Comparison of ENCODE assay signal across 27 mouse cellular contexts in genomic region chr7:37505096-37505495, GRCm38 (mm10).
DNase-seq lines count a peak whose midpoint lies in the region; ATAC-seq and TF ChIP-seq lines count a peak whose summit lies in the region.
"Had no signal": no experiment of that assay in that cellular context is flagged by ENCODE, and none has a peak within 500 bp of the region (broad histone marks: within the 10 kb centered on the region; RNA-seq: fewer than 3 reads in every experiment).

No protein-coding gene starts in this region.

- TF ChIP-seq CTCF in layer of hippocampus, adult 2 months (conservative IDR thresholded peaks at IDR 0.05), result no peak

- no peak overlapping the region for H3K4me3 ChIP-seq in hindbrain, embryonic 13.5 days
- H3K4me3 ChIP-seq in hindbrain, embryonic 12.5 days, result no peak overlapping the region
- H3K4me3 ChIP-seq in forebrain, embryonic 15.5 days, result no peak overlapping the region
- H3K4me3 ChIP-seq in hindbrain, embryonic 15.5 days, result no peak overlapping the region
- H3K4me3 ChIP-seq in neural tube, embryonic 14.5 days (ENCODE audit: low read depth, low read length), result no peak overlapping the region
- H3K4me3 ChIP-seq in layer of hippocampus, adult 2 months, result no peak overlapping the region
- H3K4me3 ChIP-seq: limb, embryonic 12.5 days; stomach, embryonic 15.5 days had no signal

- H3K4me1 ChIP-seq in hindbrain, embryonic 13.5 days (replicated peaks), result peaks cover 57% of the 10 kb centered on the region
- H3K4me1 ChIP-seq in hindbrain, embryonic 12.5 days, result peaks cover 40% of the 10 kb centered on the region
- H3K4me1 ChIP-seq in forebrain, embryonic 15.5 days, result peaks cover 33% of the 10 kb centered on the region
- H3K4me1 ChIP-seq in hindbrain, embryonic 15.5 days (replicated peaks), result peaks cover 36% of the 10 kb centered on the region
- H3K4me1 ChIP-seq in neural tube, embryonic 14.5 days (ENCODE audit: control insufficient read depth, insufficient read depth, low read length), result peaks cover 25% of the 10 kb centered on the region; the same call in 1 of the 2 replicates
- H3K4me1 ChIP-seq: stomach, embryonic 15.5 days had no signal

- H3K4me2 ChIP-seq in hindbrain, embryonic 13.5 days, result peak overlapping the region; percentile 13; the same call in 1 of the 2 replicates
- no peak overlapping the region for H3K4me2 ChIP-seq in hindbrain, embryonic 12.5 days (replicated peaks)
- H3K4me2 ChIP-seq in forebrain, embryonic 15.5 days (replicated peaks), result no peak overlapping the region
- H3K4me2 ChIP-seq in hindbrain, embryonic 15.5 days, result peak overlapping the region; percentile 35
- H3K4me2 ChIP-seq in neural tube, embryonic 14.5 days (ENCODE audit: low read depth, low read length), result peak overlapping the region; percentile 26; the same call in 1 of the 2 replicates
- H3K4me2 ChIP-seq: limb, embryonic 12.5 days; liver, embryonic 11.5 days; stomach, embryonic 15.5 days had no signal

- WGBS in hindbrain, embryonic 13.5 days, result 65% methylated on average over 11 of the region's 11 CpGs
- WGBS in hindbrain, embryonic 12.5 days, result 76% methylated on average over 11 of the region's 11 CpGs
- 58% methylated on average over 11 of the region's 11 CpGs for WGBS in forebrain, embryonic 15.5 days
- 58% methylated on average over 11 of the region's 11 CpGs for WGBS in hindbrain, embryonic 15.5 days
- 49% methylated on average over 11 of the region's 11 CpGs for WGBS in neural tube, embryonic 14.5 days

- no peaks in the 10 kb centered on the region for H3K27me3 ChIP-seq in hindbrain, embryonic 13.5 days
- no peaks in the 10 kb centered on the region for H3K27me3 ChIP-seq in hindbrain, embryonic 12.5 days
- H3K27me3 ChIP-seq in forebrain, embryonic 15.5 days, result no peaks in the 10 kb centered on the region
- H3K27me3 ChIP-seq in hindbrain, embryonic 15.5 days, result no peaks in the 10 kb centered on the region
- H3K27me3 ChIP-seq in neural tube, embryonic 14.5 days (ENCODE audit: control insufficient read depth, insufficient read depth, low read length), result no peaks in the 10 kb centered on the region
- H3K27me3 ChIP-seq: CH12.LX; Patski; stomach, embryonic 15.5 days had no signal

- H3K36me3 ChIP-seq in hindbrain, embryonic 13.5 days, result peaks cover 4% of the 10 kb centered on the region; the same call in 1 of the 2 replicates
- no peaks in the 10 kb centered on the region for H3K36me3 ChIP-seq in hindbrain, embryonic 12.5 days
- H3K36me3 ChIP-seq in forebrain, embryonic 15.5 days, result no peaks in the 10 kb centered on the region
- H3K36me3 ChIP-seq in hindbrain, embryonic 15.5 days, result no peaks in the 10 kb centered on the region
- no peaks in the 10 kb centered on the region for H3K36me3 ChIP-seq in neural tube, embryonic 14.5 days (ENCODE audit: control insufficient read depth, insufficient read depth, low read length)
- H3K36me3 ChIP-seq: G1E; limb, embryonic 12.5 days; stomach, embryonic 15.5 days had no signal

- peak overlapping the region; percentile 24 for H3K9ac ChIP-seq in hindbrain, embryonic 13.5 days
- H3K9ac ChIP-seq in hindbrain, embryonic 12.5 days, result no peak overlapping the region
- no peak overlapping the region for H3K9ac ChIP-seq in forebrain, embryonic 15.5 days (replicated peaks)
- 0 out of 2 replicates have a peak overlapping the region, but pooled peaks have one; percentile 17 for H3K9ac ChIP-seq in hindbrain, embryonic 15.5 days
- H3K9ac ChIP-seq in neural tube, embryonic 14.5 days (replicated peaks; ENCODE audit: low read depth, low read length), result no peak overlapping the region
- H3K9ac ChIP-seq: limb, embryonic 12.5 days; liver, postnatal 0 days; stomach, embryonic 15.5 days had no signal

- H3K9me3 ChIP-seq in hindbrain, embryonic 13.5 days, result no peaks in the 10 kb centered on the region
- H3K9me3 ChIP-seq in hindbrain, embryonic 12.5 days (replicated peaks), result no peaks in the 10 kb centered on the region
- H3K9me3 ChIP-seq in forebrain, embryonic 15.5 days, result no peaks in the 10 kb centered on the region
- H3K9me3 ChIP-seq in hindbrain, embryonic 15.5 days, result no peaks in the 10 kb centered on the region
- H3K9me3 ChIP-seq in neural tube, embryonic 14.5 days (ENCODE audit: control insufficient read depth, low read length), result no peaks in the 10 kb centered on the region
- H3K9me3 ChIP-seq: limb, embryonic 12.5 days; stomach, embryonic 15.5 days had no signal

- DNase-seq in adipocyte (ENCODE audit: low spot score), result no peak
- no peak for DNase-seq in layer of hippocampus, adult 2 months (ENCODE audit: low spot score in 2 of 2)
- DNase-seq: adrenal gland, adult 8-10 months; B cell, adult 2 months; cerebellum, adult 18-20 months; cerebellum, postnatal 14 days; gastrocnemius, postnatal 25 days; kidney, adult 18-20 months; kidney, postnatal 10 days; layer of hippocampus, postnatal 36 days; liver, postnatal 0 days; right cerebral cortex, adult 18-20 months; thymus, postnatal 25 days had no signal

- H3K27ac ChIP-seq in hindbrain, embryonic 13.5 days, result peak overlapping the region; percentile 69
- H3K27ac ChIP-seq in hindbrain, embryonic 12.5 days, result no peak overlapping the region
- H3K27ac ChIP-seq in forebrain, embryonic 15.5 days (replicated peaks), result peak overlapping the region; percentile 63; the same call in 1 of the 2 replicates
- H3K27ac ChIP-seq in hindbrain, embryonic 15.5 days (replicated peaks), result peak overlapping the region; percentile 53
- peak overlapping the region; percentile 60; the same call in 1 of the 2 replicates for H3K27ac ChIP-seq in neural tube, embryonic 14.5 days (ENCODE audit: low read depth, low read length)
- no peak overlapping the region for H3K27ac ChIP-seq in layer of hippocampus, adult 2 months
- H3K27ac ChIP-seq: limb, embryonic 12.5 days; macrophage; stomach, embryonic 15.5 days had no signal

- ATAC-seq in hindbrain, embryonic 13.5 days (ENCODE audit: low FRiP score), result no peak
- ATAC-seq in hindbrain, embryonic 12.5 days (ENCODE audit: low FRiP score), result no peak
- no peak for ATAC-seq in forebrain, embryonic 15.5 days (replicated peaks)
- peak; percentile 10; the same call in 1 of the 2 replicates for ATAC-seq in hindbrain, embryonic 15.5 days (ENCODE audit: low FRiP score, low read depth)
- 0 out of 2 replicates have a peak, but pooled peaks have one; percentile 13 for ATAC-seq in neural tube, embryonic 14.5 days (ENCODE audit: low read depth)
- ATAC-seq: inflammation-experienced regulatory T-cells, adult 6 months; liver, postnatal 0 days; lung, postnatal 0 days; Patski had no signal

Comparison
In these comparisons a context has a peak if more than half of its experiments do, and no peak if none do; other contexts are left out.
1. ATAC-seq: peak in hindbrain, embryonic 15.5 days (single experiment) and neural tube, embryonic 14.5 days (single experiment); none in hindbrain, embryonic 13.5 days (single experiment), hindbrain, embryonic 12.5 days (single experiment) and forebrain, embryonic 15.5 days (single experiment).
2. H3K27ac ChIP-seq: peak in hindbrain, embryonic 13.5 days (single experiment), forebrain, embryonic 15.5 days (single experiment), hindbrain, embryonic 15.5 days (single experiment) and neural tube, embryonic 14.5 days (single experiment); none in hindbrain, embryonic 12.5 days (single experiment) and layer of hippocampus, adult 2 months (single experiment).
3. H3K4me2 ChIP-seq: peak in hindbrain, embryonic 13.5 days (single experiment), hindbrain, embryonic 15.5 days (single experiment) and neural tube, embryonic 14.5 days (single experiment); none in hindbrain, embryonic 12.5 days (single experiment) and forebrain, embryonic 15.5 days (single experiment).
4. H3K9ac ChIP-seq: peak in hindbrain, embryonic 13.5 days (single experiment) and hindbrain, embryonic 15.5 days (single experiment); none in hindbrain, embryonic 12.5 days (single experiment), forebrain, embryonic 15.5 days (single experiment) and neural tube, embryonic 14.5 days (single experiment).